Mouse (Mus musculus): ENCODE data around the gene Vwa2. TPM values are rescaled to one million over a fixed set of nuclear protein-coding genes. Genes with fewer than 3 reads are reported as not detected.

Vwa2 gene
- polyA plus RNA-seq, 1 experiment from 2014 or later = 0.66 TPM

GRCm38 (mm10) chr19:56946727-56947126 lies 72.7 kb downstream of the Vwa2 start:
- H3K27me3 ChIP-seq (ENCODE audit: control insufficient read depth, insufficient read depth, low read length) = no peaks in the 10 kb centered on the region
- WGBS = 84% methylated on average over 3 of the region's 3 CpGs
- no peak overlapping the region for H3K4me2 ChIP-seq (ENCODE audit: low read length)
- no peak for DNase-seq
- no peak overlapping the region for H3K4me3 ChIP-seq (replicated peaks; ENCODE audit: low read depth, low read length)
- ATAC-seq (ENCODE audit: low FRiP score, low TSS enrichment) = no peak
- H3K4me1 ChIP-seq (ENCODE audit: control insufficient read depth, insufficient read depth, low read length) = no peaks in the 10 kb centered on the region
- H3K9me3 ChIP-seq (ENCODE audit: control insufficient read depth, low read length) = no peaks in the 10 kb centered on the region
- no peaks in the 10 kb centered on the region for H3K36me3 ChIP-seq (ENCODE audit: control insufficient read depth, insufficient read depth, low read length)
- H3K27ac ChIP-seq (replicated peaks; ENCODE audit: low read depth, low read length) = no peak overlapping the region
- no peak overlapping the region for H3K9ac ChIP-seq (replicated peaks; ENCODE audit: low read length)

GRCm38 (mm10) chr19:56947971-56948610 lies 74.0 kb downstream of the Vwa2 start:
- Histone ChIP-seq H3K36me3 (ENCODE audit: control insufficient read depth, insufficient read depth, low read length) (no peaks in the 10 kb centered on the region), H3K4me3 (replicated peaks; ENCODE audit: low read depth, low read length) (no peak overlapping the region), H3K4me2 (ENCODE audit: low read length) (no peak overlapping the region), H3K27ac (replicated peaks; ENCODE audit: low read depth, low read length) (no peak overlapping the region), H3K27me3 (ENCODE audit: control insufficient read depth, insufficient read depth, low read length) (no peaks in the 10 kb centered on the region), H3K4me1 (ENCODE audit: control insufficient read depth, insufficient read depth, low read length) (no peaks in the 10 kb centered on the region), H3K9me3 (ENCODE audit: control insufficient read depth, low read length) (no peaks in the 10 kb centered on the region), H3K9ac (replicated peaks; ENCODE audit: low read length) (no peak overlapping the region)
- 70% methylated on average over 6 of the region's 6 CpGs for WGBS
- no peak for ATAC-seq (ENCODE audit: low FRiP score, low TSS enrichment)
- DNase-seq = no peak

- H3K27ac ChIP-seq (replicated peaks; ENCODE audit: low read depth, low read length) = no peak overlapping the region
- no peaks in the 10 kb centered on the region for H3K36me3 ChIP-seq (ENCODE audit: control insufficient read depth, insufficient read depth, low read length)
- H3K4me2 ChIP-seq (ENCODE audit: low read length) = no peak overlapping the region
- DNase-seq (no peak), ATAC-seq (ENCODE audit: low FRiP score, low TSS enrichment) (no peak)
- no peak overlapping the region for H3K9ac ChIP-seq (replicated peaks; ENCODE audit: low read length)
- H3K4me3 ChIP-seq (replicated peaks; ENCODE audit: low read depth, low read length) = no peak overlapping the region
- H3K27me3 ChIP-seq (ENCODE audit: control insufficient read depth, insufficient read depth, low read length) = no peaks in the 10 kb centered on the region
- no peaks in the 10 kb centered on the region for H3K4me1 ChIP-seq (ENCODE audit: control insufficient read depth, insufficient read depth, low read length)
- H3K9me3 ChIP-seq (ENCODE audit: control insufficient read depth, low read length) = no peaks in the 10 kb centered on the region
- WGBS = 75% methylated on average over 8 of the region's 8 CpGs
Observed at GRCm38 (mm10) chr19:56949868-56950267, 75.8 kb downstream of the Vwa2 start.

GRCm38 (mm10) chr19:56950818-56951217 lies 76.8 kb downstream of the Vwa2 start:
- no peak overlapping the region for H3K4me3 ChIP-seq (replicated peaks; ENCODE audit: low read depth, low read length)
- H3K9me3 ChIP-seq (ENCODE audit: control insufficient read depth, low read length) = no peaks in the 10 kb centered on the region
- H3K4me2 ChIP-seq (ENCODE audit: low read length) = no peak overlapping the region
- no peaks in the 10 kb centered on the region for H3K27me3 ChIP-seq (ENCODE audit: control insufficient read depth, insufficient read depth, low read length)
- WGBS = 86% methylated on average over 7 of the region's 7 CpGs
- no peaks in the 10 kb centered on the region for H3K4me1 ChIP-seq (ENCODE audit: control insufficient read depth, insufficient read depth, low read length)
- H3K36me3 ChIP-seq (ENCODE audit: control insufficient read depth, insufficient read depth, low read length) = no peaks in the 10 kb centered on the region
- ATAC-seq (ENCODE audit: low FRiP score, low TSS enrichment) (no peak), DNase-seq (no peak)
- H3K27ac ChIP-seq (replicated peaks; ENCODE audit: low read depth, low read length) = no peak overlapping the region
- no peak overlapping the region for H3K9ac ChIP-seq (replicated peaks; ENCODE audit: low read length)

GRCm38 (mm10) chr19:56953856-56954255 lies 79.8 kb downstream of the Vwa2 start:
- no peak overlapping the region for H3K4me2 ChIP-seq (ENCODE audit: low read length)
- H3K9me3 ChIP-seq (ENCODE audit: control insufficient read depth, low read length) = no peaks in the 10 kb centered on the region
- WGBS = 88% methylated on average over 4 of the region's 4 CpGs
- no peaks in the 10 kb centered on the region for H3K27me3 ChIP-seq (ENCODE audit: control insufficient read depth, insufficient read depth, low read length)
- no peak for DNase-seq
- no peak overlapping the region for H3K27ac ChIP-seq (replicated peaks; ENCODE audit: low read depth, low read length)
- no peak for ATAC-seq (ENCODE audit: low FRiP score, low TSS enrichment)
- no peaks in the 10 kb centered on the region for H3K36me3 ChIP-seq (ENCODE audit: control insufficient read depth, insufficient read depth, low read length)
- no peaks in the 10 kb centered on the region for H3K4me1 ChIP-seq (ENCODE audit: control insufficient read depth, insufficient read depth, low read length)
- no peak overlapping the region for H3K9ac ChIP-seq (replicated peaks; ENCODE audit: low read length)
- no peak overlapping the region for H3K4me3 ChIP-seq (replicated peaks; ENCODE audit: low read depth, low read length)

- no peak overlapping the region for H3K4me3 ChIP-seq (replicated peaks; ENCODE audit: low read depth, low read length)
- DNase-seq = no peak
- H3K9me3 ChIP-seq (ENCODE audit: control insufficient read depth, low read length) = no peaks in the 10 kb centered on the region
- no peak overlapping the region for H3K9ac ChIP-seq (replicated peaks; ENCODE audit: low read length)
- no peak overlapping the region for H3K27ac ChIP-seq (replicated peaks; ENCODE audit: low read depth, low read length)
- no peaks in the 10 kb centered on the region for H3K27me3 ChIP-seq (ENCODE audit: control insufficient read depth, insufficient read depth, low read length)
- H3K36me3 ChIP-seq (ENCODE audit: control insufficient read depth, insufficient read depth, low read length) = no peaks in the 10 kb centered on the region
- H3K4me2 ChIP-seq (ENCODE audit: low read length) = no peak overlapping the region
- no peaks in the 10 kb centered on the region for H3K4me1 ChIP-seq (ENCODE audit: control insufficient read depth, insufficient read depth, low read length)
- ATAC-seq (ENCODE audit: low FRiP score, low TSS enrichment) = no peak
- WGBS = 91% methylated on average over 13 of the region's 13 CpGs
Observed at GRCm38 (mm10) chr19:56954857-56955256, 80.8 kb downstream of the Vwa2 start.

GRCm38 (mm10) chr19:56955568-56956513 lies 81.8 kb downstream of the Vwa2 start:
- Histone ChIP-seq H3K27me3 (ENCODE audit: control insufficient read depth, insufficient read depth, low read length) (no peaks in the 10 kb centered on the region), H3K27ac (replicated peaks; ENCODE audit: low read depth, low read length) (no peak overlapping the region), H3K9me3 (ENCODE audit: control insufficient read depth, low read length) (no peaks in the 10 kb centered on the region), H3K4me1 (ENCODE audit: control insufficient read depth, insufficient read depth, low read length) (no peaks in the 10 kb centered on the region), H3K4me3 (replicated peaks; ENCODE audit: low read depth, low read length) (no peak overlapping the region), H3K36me3 (ENCODE audit: control insufficient read depth, insufficient read depth, low read length) (no peaks in the 10 kb centered on the region), H3K4me2 (ENCODE audit: low read length) (no peak overlapping the region), H3K9ac (replicated peaks; ENCODE audit: low read length) (no peak overlapping the region)
- ATAC-seq (ENCODE audit: low FRiP score, low TSS enrichment) = no peak
- 85% methylated on average over 20 of the region's 20 CpGs for WGBS
- no peak for DNase-seq

GRCm38 (mm10) chr19:56958011-56958410 lies 84.0 kb downstream of the Vwa2 start:
- ATAC-seq (ENCODE audit: low FRiP score, low TSS enrichment) (no peak), DNase-seq (no peak)
- Histone ChIP-seq H3K4me3 (replicated peaks; ENCODE audit: low read depth, low read length) (no peak overlapping the region), H3K4me1 (ENCODE audit: control insufficient read depth, insufficient read depth, low read length) (no peaks in the 10 kb centered on the region), H3K4me2 (ENCODE audit: low read length) (no peak overlapping the region), H3K27ac (replicated peaks; ENCODE audit: low read depth, low read length) (no peak overlapping the region), H3K9ac (replicated peaks; ENCODE audit: low read length) (no peak overlapping the region), H3K9me3 (ENCODE audit: control insufficient read depth, low read length) (no peaks in the 10 kb centered on the region), H3K27me3 (ENCODE audit: control insufficient read depth, insufficient read depth, low read length) (no peaks in the 10 kb centered on the region), H3K36me3 (ENCODE audit: control insufficient read depth, insufficient read depth, low read length) (no peaks in the 10 kb centered on the region)
- WGBS = 87% methylated on average over 4 of the region's 4 CpGs
